Mouse (Mus musculus) heart, adult 2 months (tissue): ENCODE results near the gene Kcna6.

Source experiments
- CTCF ChIP-seq: fragments of 200-600 bp; IDR thresholded peaks from 2 replicates; pipeline ENCODE4 v1.8.1; 2022; ENCODE audit warnings: antibody characterized with exemption, mild to moderate bottlenecking, moderate library complexity
- EP300 ChIP-seq: fragments of 200-500 bp; IDR thresholded peaks from 2 replicates; pipeline ENCODE4 v1.6.1; 2011; ENCODE audit warnings: low read depth, low read length, control low read depth; ENCODE audit not compliant: insufficient read depth

DNA sequence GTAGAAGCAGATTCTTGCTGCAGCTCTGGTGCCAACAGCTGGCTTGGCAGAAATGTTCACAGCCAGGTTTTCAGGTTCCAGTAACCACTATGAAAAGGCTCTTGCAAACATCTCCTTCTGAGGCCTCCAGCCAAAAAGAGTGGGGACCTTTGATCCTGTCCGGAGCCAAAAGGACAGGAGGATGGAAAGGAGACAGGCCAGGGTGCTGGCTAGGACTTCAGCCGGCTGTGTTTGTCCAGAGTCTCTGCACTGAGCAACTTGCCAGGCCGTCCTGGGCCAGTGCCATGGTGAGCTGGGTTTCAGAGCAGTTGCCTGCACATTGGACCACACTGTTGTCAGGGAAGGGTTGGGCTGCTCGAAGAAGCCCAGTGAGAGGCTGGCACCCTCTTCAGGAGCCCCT, 31.9 kb upstream of the Kcna6 start:
- TF ChIP-seq CTCF (no peak), EP300 (no peak)
